28 mouse cellular contexts compared by ENCODE assay signal in genomic region chr5:25515767-25516166, GRCm38 (mm10). TPM values are rescaled to one million over a fixed set of nuclear protein-coding genes. Genes with fewer than 3 reads are reported as not detected.
"Had no signal": no experiment of that assay in that cellular context is flagged by ENCODE, and none has a peak within 500 bp of the region (broad histone marks: within the 10 kb centered on the region; RNA-seq: fewer than 3 reads in every experiment).

Gene Cct8l1 (plus strand): TSS chr5:25516067.

- H3K4me2 ChIP-seq: embryonic facial prominence, embryonic 12.5 days; embryonic facial prominence, embryonic 13.5 days; embryonic facial prominence, embryonic 15.5 days; forebrain, embryonic 12.5 days; forebrain, embryonic 13.5 days; forebrain, embryonic 15.5 days had no signal

- H3K4me1 ChIP-seq: embryonic facial prominence, embryonic 10.5 days; embryonic facial prominence, embryonic 12.5 days; embryonic facial prominence, embryonic 13.5 days; embryonic facial prominence, embryonic 15.5 days; forebrain, embryonic 10.5 days; forebrain, embryonic 12.5 days; forebrain, embryonic 13.5 days; forebrain, embryonic 15.5 days had no signal

- H3K27me3 ChIP-seq: embryonic facial prominence, embryonic 12.5 days; embryonic facial prominence, embryonic 13.5 days; embryonic facial prominence, embryonic 15.5 days; forebrain, embryonic 12.5 days; forebrain, embryonic 13.5 days; forebrain, embryonic 15.5 days had no signal

- H3K9ac ChIP-seq: embryonic facial prominence, embryonic 12.5 days; embryonic facial prominence, embryonic 13.5 days; embryonic facial prominence, embryonic 15.5 days; forebrain, embryonic 12.5 days; forebrain, embryonic 13.5 days; forebrain, embryonic 15.5 days; forebrain, postnatal 0 days had no signal

- DNase-seq: cerebellum, adult 9-10 months; cerebellum, adult 9-11 months; embryo, embryonic 11 days; forebrain, postnatal 0 days; gastrocnemius, adult 2 months; gastrocnemius, postnatal 10 days; gastrocnemius, postnatal 14 days; gastrocnemius, postnatal 25 days; gastrocnemius, postnatal 36 days; heart, adult 18-20 months; heart, adult 2 months had no signal

- ATAC-seq: forebrain, embryonic 13.5 days; forebrain, embryonic 14.5 days; forebrain, embryonic 15.5 days; forebrain, embryonic 16.5 days; forebrain, postnatal 0 days had no signal

- H3K4me3 ChIP-seq: embryonic facial prominence, embryonic 10.5 days; embryonic facial prominence, embryonic 12.5 days; embryonic facial prominence, embryonic 13.5 days; embryonic facial prominence, embryonic 15.5 days; erythroblast, embryonic 14.5 days; forebrain, embryonic 10.5 days; forebrain, embryonic 12.5 days; forebrain, embryonic 13.5 days; forebrain, embryonic 15.5 days; gastrocnemius, adult 2 months; heart, adult 2 months had no signal

- H3K36me3 ChIP-seq: embryonic facial prominence, embryonic 10.5 days; embryonic facial prominence, embryonic 12.5 days; embryonic facial prominence, embryonic 13.5 days; embryonic facial prominence, embryonic 15.5 days; forebrain, embryonic 10.5 days; forebrain, embryonic 12.5 days; forebrain, embryonic 15.5 days had no signal

- H3K27ac ChIP-seq: embryonic facial prominence, embryonic 10.5 days; embryonic facial prominence, embryonic 12.5 days; embryonic facial prominence, embryonic 13.5 days; embryonic facial prominence, embryonic 15.5 days; forebrain, embryonic 10.5 days; forebrain, embryonic 12.5 days; forebrain, embryonic 13.5 days; forebrain, embryonic 15.5 days; gastrocnemius, adult 2 months; heart, adult 2 months had no signal

- H3K9me3 ChIP-seq: embryonic facial prominence, embryonic 10.5 days; embryonic facial prominence, embryonic 12.5 days; embryonic facial prominence, embryonic 13.5 days; embryonic facial prominence, embryonic 15.5 days; forebrain, embryonic 10.5 days; forebrain, embryonic 12.5 days; forebrain, embryonic 13.5 days; forebrain, embryonic 15.5 days had no signal

RNA-seq across cellular contexts. Expression of gene Cct8l1, which starts in this region (rescaled TPM):
- total RNA-seq: common myeloid progenitor, adult 5-6 weeks; forebrain, postnatal 0 days; gastrocnemius, postnatal 10 days; gastrocnemius, postnatal 14 days; gastrocnemius, postnatal 4 days; granulocyte monocyte progenitor cell, adult 5-6 weeks had no signal
- polyA plus RNA-seq: embryonic facial prominence, embryonic 11.5 days; embryonic facial prominence, embryonic 12.5 days; embryonic facial prominence, embryonic 13.5 days; embryonic facial prominence, embryonic 14.5 days; embryonic facial prominence, embryonic 15.5 days; erythroblast, embryonic 14.5 days; forebrain, embryonic 10.5 days; forebrain, embryonic 11.5 days; forebrain, embryonic 13.5 days; forebrain, embryonic 14.5 days; forebrain, embryonic 15.5 days; forebrain, embryonic 16.5 days; forebrain, postnatal 0 days had no signal
